Mouse (Mus musculus): ENCODE measurements at regions not wholly inside any gene's neighbourhood (a gene's known extent, or its start where the extent isn't known, plus 50 kb on each side); places are given as distances from the start of the nearest gene placed in this dataset.

- TF ChIP-seq ZC3H11A (IDR thresholded peaks at IDR 0.05; ENCODE audit: borderline replicate concordance, low read depth, low read length) (no peak), HCFC1 (IDR thresholded peaks at IDR 0.05; ENCODE audit: borderline replicate concordance, insufficient read depth, low read length) (no peak), CHD2 (IDR thresholded peaks at IDR 0.05; ENCODE audit: low read depth, low read length) (no peak), ZNF384 (IDR thresholded peaks at IDR 0.05; ENCODE audit: low read depth, low read length) (no peak), MAFK (IDR thresholded peaks at IDR 0.05; ENCODE audit: insufficient read depth, low read depth, low read length) (no peak)
These were observed 56.0 kb upstream of the Pax6 start for GRCm38 (mm10) chr2:105612706-105613105.
